Mouse (Mus musculus) left cerebral cortex, postnatal 36 days (tissue): Measurements from ENCODE around the gene Agbl3. TPM values are rescaled to one million over a fixed set of nuclear protein-coding genes. Genes with fewer than 3 reads are reported as not detected.

Experiments used
- DNase-seq, 2 experiments: peaks; one replicate each; pipeline ENCODE4 v3.0.0; 2021 to 2022; ENCODE audit warnings: low spot score in 2 of 2, mixed read lengths in 1 of 2
- intact Hi-C: fragments of 180-260 bp; cut with DNase I; formaldehyde crosslinking; loops from one replicate; pipeline ENCODE4 v1.15.1; 2025
- total RNA-seq, 2 experiments: library from RNA; stranded (reverse); gene quantifications; 2 replicates each; pipeline ENCODE4 v1.2.3; 2021

Gene Agbl3
- 10 to 100 TPM; 14.3 to 17.6 TPM for total RNA-seq

- peak; percentile 89 to 93 for DNase-seq
- intact Hi-C loops, result loop anchor here (2.0 kb wide), 1 partner anchor 98 kb away; the partner anchor contains the start of gene Cyren
Measured at GRCm38 (mm10) chr6:34780231-34780942, at the start of gene Agbl3. Agbl3 (plus strand) TSS chr6:34780432.

GRCm38 (mm10) chr6:34731007-34731406 lies 49.2 kb upstream of the Agbl3 start:
- no peak for DNase-seq
- intact Hi-C loops, result no loop called here

- intact Hi-C loops, result no loop called here
- no peak for DNase-seq
Measured at GRCm38 (mm10) chr6:34731529-34731928, 48.7 kb upstream of the Agbl3 start.

- intact Hi-C loops, result no loop called here
- DNase-seq, result no peak
Measured at GRCm38 (mm10) chr6:34734940-34735695, 45.1 kb upstream of the Agbl3 start.

GRCm38 (mm10) chr6:34736934-34737333 lies 43.3 kb upstream of the Agbl3 start:
- DNase-seq, result no peak
- intact Hi-C loops, result no loop called here

GRCm38 (mm10) chr6:34743946-34744345 lies 36.3 kb upstream of the Agbl3 start:
- no peak for DNase-seq
- intact Hi-C loops, result no loop called here

- DNase-seq, result no peak
- intact Hi-C loops, result loop anchor here (5.0 kb wide), 1 partner anchor 96 kb away; no protein-coding TSS in a partner anchor
Measured at GRCm38 (mm10) chr6:34747846-34748245, 32.4 kb upstream of the Agbl3 start.

- no peak for DNase-seq
- intact Hi-C loops, result loop anchor here (5.0 kb wide), 1 partner anchor 96 kb away; no protein-coding TSS in a partner anchor
Measured at GRCm38 (mm10) chr6:34748566-34748965, 31.7 kb upstream of the Agbl3 start.

GRCm38 (mm10) chr6:34749526-34749925 lies 30.7 kb upstream of the Agbl3 start:
- DNase-seq, result no peak
- intact Hi-C loops, result loop anchor here (5.0 kb wide), 1 partner anchor 97 kb away; no protein-coding TSS in a partner anchor

GRCm38 (mm10) chr6:34750487-34751120 lies 29.6 kb upstream of the Agbl3 start:
- no peak for DNase-seq
- intact Hi-C loops, result no loop called here

GRCm38 (mm10) chr6:34751625-34752024 lies 28.6 kb upstream of the Agbl3 start:
- intact Hi-C loops, result no loop called here
- DNase-seq, result no peak

GRCm38 (mm10) chr6:34754448-34754847 lies 25.8 kb upstream of the Agbl3 start:
- DNase-seq, result peak in 1 of 2 experiments; percentile 38
- intact Hi-C loops, result loop anchor here (1.0 kb wide), 1 partner anchor 243 kb away; no protein-coding TSS in a partner anchor

- DNase-seq, result no peak
- intact Hi-C loops, result loop anchor here (5.0 kb wide), 1 partner anchor 466 kb away; no protein-coding TSS in a partner anchor
Measured at GRCm38 (mm10) chr6:34758340-34758739, 21.9 kb upstream of the Agbl3 start.

GRCm38 (mm10) chr6:34760023-34760422 lies 20.2 kb upstream of the Agbl3 start:
- intact Hi-C loops, result no loop called here
- no peak for DNase-seq

GRCm38 (mm10) chr6:34765721-34766120 lies 14.5 kb upstream of the Agbl3 start:
- intact Hi-C loops, result no loop called here
- no peak for DNase-seq

- no peak for DNase-seq
- intact Hi-C loops, result no loop called here
Measured at GRCm38 (mm10) chr6:34769984-34770383, 10.2 kb upstream of the Agbl3 start.

GRCm38 (mm10) chr6:34770491-34770890 lies 9.7 kb upstream of the Agbl3 start:
- intact Hi-C loops, result no loop called here

GRCm38 (mm10) chr6:34776396-34776795 lies 3.8 kb upstream of the Agbl3 start:
- DNase-seq, result no peak
- intact Hi-C loops, result no loop called here

More at GRCm38 (mm10) chr6:34770491-34770890, 9.7 kb upstream of the Agbl3 start:
- DNase-seq, result no peak

GRCm38 (mm10) chr6:34777094-34777493 lies 3.1 kb upstream of the Agbl3 start:
- DNase-seq, result no peak
- intact Hi-C loops, result no loop called here
